Mouse (Mus musculus) layer of hippocampus, adult 18-20 months (tissue): ENCODE results near the gene Sema5a. TPM values are rescaled to one million over a fixed set of nuclear protein-coding genes. Genes with fewer than 3 reads are reported as not detected.

Experiments
- DNase-seq, 2 experiments: peaks; one replicate each; pipeline ENCODE4 v3.0.0; 2022; ENCODE audit warnings: low spot score in 2 of 2
- total RNA-seq, 2 experiments: library from RNA; stranded (reverse); gene quantifications; 2 replicates each; pipeline ENCODE4 v1.2.3; 2021

The Sema5a gene
- total RNA-seq, 2 experiments from 2014 or later: 74.6 to 77.7 TPM

GRCm38 (mm10) chr15:32536755-32537503 lies 292.3 kb downstream of the Sema5a start:
- DNase-seq: no peak

- DNase-seq: no peak
Measured at GRCm38 (mm10) chr15:32537504-32537792, 292.8 kb downstream of the Sema5a start.

- DNase-seq: no peak
Measured at GRCm38 (mm10) chr15:32538092-32538491, 293.5 kb downstream of the Sema5a start.

DNA sequence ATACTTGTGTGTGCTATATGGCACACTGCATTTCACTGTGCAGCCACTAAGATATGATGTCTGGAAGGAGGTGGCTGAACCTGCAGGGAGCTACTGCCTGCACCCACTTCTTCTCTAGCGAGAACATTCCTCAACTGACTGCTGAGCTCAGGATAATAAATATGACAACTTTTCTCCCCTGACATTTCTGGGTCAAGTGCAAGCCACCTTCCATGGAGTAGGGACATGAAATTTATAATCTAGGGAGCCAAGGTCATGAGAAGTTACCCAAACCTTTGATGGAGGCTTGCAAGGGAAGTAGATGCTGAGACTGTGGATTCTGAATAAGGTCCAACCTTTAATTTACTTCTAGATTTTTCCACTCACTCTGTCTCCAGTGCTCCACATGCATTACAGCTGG lies 298.1 kb downstream of the Sema5a start:
- DNase-seq: no peak

GRCm38 (mm10) chr15:32543181-32543580 lies 298.6 kb downstream of the Sema5a start:
- DNase-seq: no peak

DNA sequence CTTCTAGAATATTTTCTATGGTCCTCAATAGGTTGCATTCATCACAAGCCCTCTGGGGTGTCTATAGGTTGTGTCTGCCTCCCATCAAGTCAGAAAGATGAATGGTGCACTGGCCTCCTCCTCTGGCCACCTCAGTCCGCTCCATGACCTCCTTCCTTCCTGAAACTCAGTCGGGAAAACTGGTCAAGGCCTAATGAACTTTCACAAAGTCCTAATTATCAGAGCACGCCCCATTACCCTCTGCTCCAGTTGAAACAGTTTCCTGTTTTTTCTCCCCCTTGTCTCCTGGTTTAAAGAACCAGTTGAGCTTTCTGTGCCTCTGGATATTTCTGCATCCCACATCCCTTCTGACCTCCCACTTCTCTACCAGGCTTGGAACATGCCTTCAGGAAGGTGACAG lies 300.8 kb downstream of the Sema5a start:
- DNase-seq: no peak

- no peak for DNase-seq
Measured at GRCm38 (mm10) chr15:32546746-32547145, 302.1 kb downstream of the Sema5a start.

DNA sequence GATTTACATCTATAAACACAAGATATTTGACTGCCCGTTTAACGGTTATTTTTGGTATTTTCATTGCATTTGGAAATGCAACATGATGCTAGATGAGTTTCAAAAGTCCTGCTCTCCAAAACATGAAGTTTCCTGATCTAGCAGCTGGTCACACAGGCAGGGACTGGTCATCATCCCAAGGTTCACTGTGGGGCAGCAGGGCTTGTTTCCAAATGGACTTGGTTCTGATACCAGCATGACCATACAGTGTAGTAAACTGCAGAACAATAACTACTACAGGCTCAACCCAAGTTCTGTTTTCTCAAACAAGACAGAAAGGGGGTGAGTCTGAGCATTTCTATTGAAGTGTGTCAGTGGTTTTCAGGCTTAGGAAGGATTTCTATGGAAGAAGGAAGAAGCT lies 314.3 kb downstream of the Sema5a start:
- DNase-seq: no peak

GRCm38 (mm10) chr15:32562600-32562999 lies 318.0 kb downstream of the Sema5a start:
- DNase-seq: no peak

DNA sequence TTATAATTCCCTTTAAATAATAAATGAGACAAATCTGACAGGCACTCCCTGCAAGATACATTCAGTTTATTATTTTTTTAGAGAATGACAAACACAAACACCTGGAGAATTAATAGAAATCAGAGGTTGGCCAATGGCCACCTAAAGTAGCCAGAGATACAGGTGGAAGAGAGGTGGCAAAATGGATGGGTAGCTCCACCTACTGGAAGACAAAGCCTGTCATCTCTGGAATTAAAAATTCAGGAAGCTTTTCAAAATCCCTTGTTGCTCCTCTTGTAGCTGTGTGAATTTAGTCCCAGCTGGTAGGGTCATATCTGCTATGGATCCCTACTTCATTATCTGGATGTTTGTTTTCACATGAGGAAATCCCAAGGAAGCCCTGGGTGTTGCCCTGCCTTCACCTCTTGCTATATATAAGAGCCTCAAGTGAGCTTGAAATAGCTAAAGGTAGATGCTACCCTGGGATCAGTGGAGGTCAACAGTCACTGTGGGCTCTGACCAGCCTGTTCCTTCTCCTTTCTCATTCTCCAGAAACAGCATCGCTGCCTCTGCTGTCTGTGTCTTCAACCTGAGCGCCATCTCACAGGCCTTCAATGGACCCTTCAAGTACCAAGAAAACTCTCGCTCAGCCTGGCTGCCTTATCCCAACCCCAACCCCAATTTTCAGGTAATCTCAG lies 323.7 kb downstream of the Sema5a start:
- DNase-seq: peak in 1 of 2 experiments; percentile 31

DNA sequence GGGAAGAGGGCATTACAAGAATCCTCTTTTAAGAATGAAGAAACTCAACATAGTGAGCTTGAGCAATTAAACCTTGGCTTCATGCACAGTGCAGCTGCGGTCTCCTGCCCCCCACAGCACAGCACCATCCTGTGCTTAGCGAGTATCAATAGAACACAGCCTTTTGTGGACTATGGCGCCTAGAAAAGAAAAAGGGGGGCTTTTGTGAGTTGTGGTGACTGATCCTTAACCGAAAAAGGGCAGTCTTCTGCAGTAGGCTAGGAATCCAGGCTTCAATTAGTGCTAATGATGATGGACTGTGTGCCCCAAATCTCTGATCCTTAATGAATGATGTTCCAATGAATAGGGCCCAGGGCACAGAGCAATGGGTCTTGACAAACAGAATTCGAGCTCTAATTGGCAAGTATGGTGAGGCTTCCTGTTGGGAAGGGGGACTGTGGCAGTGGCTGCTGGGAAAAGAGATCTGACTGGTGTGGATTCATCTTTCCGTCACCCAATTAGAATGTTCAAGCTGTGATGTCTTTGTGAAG lies 324.3 kb downstream of the Sema5a start:
- DNase-seq: no peak

GRCm38 (mm10) chr15:32574327-32574726 lies 329.7 kb downstream of the Sema5a start:
- DNase-seq: peak in 1 of 2 experiments; percentile 30

- DNase-seq: no peak
Measured at GRCm38 (mm10) chr15:32575212-32575611, 330.6 kb downstream of the Sema5a start.

- DNase-seq: no peak
Measured at GRCm38 (mm10) chr15:32579351-32579750, 334.7 kb downstream of the Sema5a start.

DNA sequence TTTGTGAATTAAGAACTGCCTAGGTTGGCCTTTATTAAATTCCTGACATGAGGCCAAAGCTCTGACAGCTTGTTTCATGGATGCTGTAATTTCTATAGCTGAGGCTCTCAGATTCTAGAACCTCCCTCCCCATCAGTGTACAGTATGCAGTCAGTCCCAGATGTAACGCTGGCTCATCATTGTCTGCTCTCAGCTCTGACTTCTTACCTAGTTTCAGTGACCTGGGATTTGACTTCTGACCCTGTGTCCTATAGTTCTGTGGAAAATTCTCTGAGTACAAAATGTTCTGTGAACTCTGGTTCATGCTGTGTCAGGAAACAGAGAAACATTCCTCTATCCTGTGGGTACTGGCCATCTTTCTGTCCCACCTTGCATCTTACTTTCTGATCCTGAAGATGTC lies 346.0 kb downstream of the Sema5a start:
- no peak for DNase-seq

GRCm38 (mm10) chr15:32593746-32594145 lies 349.1 kb downstream of the Sema5a start:
- no peak for DNase-seq

- no peak for DNase-seq
Measured at GRCm38 (mm10) chr15:32596574-32596973, 352.0 kb downstream of the Sema5a start.

DNA sequence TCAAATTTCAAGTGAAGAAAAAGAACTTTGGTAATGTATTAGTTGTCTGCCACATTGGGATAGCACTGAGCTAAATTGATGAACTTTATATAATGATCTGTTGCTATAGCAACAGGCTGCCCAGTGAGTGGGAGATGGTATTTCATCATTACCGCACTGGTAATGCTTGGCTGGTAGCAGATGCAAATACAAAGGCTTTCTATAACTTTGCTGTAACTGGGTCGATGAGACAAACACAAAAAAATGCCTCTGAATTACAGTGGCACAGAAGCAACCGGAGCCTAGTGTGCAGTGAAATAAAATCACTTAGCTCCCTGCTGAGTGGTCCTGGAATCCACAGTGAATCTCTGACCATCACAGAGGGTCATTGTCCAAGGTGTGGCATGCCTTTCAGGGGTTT lies 352.6 kb downstream of the Sema5a start:
- peak; percentile 34 to 67 for DNase-seq

DNA sequence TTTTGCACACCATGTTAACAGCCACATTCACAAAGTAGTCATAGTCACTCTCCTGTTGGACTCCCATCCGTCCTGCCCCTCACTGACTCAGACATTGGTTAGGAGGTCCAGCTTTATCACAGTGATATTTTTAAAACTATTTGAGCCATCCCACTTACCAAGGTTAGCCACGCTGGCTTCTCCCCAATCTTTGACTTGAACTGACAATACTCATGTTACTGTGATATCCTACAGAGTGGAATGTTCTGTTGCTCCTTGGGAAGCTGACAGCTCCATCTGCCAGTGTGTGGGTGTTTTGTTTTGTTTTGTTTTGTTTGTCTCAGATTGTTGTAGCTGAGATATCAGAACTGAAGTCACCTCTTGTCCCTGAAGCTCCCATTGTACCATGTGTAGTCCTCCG lies 362.6 kb downstream of the Sema5a start:
- peak in 1 of 2 experiments; percentile 41 for DNase-seq

DNA sequence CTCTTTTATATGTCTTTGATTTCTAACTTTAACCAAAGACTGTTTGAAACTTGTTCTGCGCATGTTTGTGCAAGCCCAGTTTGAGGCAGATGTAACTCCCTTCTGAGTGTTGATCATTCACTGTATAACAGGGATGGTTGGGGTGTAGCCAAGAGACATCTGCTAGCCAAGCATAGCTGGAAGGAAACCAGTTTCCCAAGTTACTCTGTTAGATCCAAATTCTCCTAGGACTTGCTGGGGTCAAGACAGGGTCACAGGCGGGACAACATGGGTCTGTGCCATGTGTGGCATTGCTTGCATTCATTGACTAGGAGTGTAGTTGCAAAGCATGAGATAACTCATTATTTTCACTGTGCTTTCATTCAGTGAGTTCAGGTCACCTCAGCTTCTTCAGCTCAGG lies 366.2 kb downstream of the Sema5a start:
- no peak for DNase-seq

DNA sequence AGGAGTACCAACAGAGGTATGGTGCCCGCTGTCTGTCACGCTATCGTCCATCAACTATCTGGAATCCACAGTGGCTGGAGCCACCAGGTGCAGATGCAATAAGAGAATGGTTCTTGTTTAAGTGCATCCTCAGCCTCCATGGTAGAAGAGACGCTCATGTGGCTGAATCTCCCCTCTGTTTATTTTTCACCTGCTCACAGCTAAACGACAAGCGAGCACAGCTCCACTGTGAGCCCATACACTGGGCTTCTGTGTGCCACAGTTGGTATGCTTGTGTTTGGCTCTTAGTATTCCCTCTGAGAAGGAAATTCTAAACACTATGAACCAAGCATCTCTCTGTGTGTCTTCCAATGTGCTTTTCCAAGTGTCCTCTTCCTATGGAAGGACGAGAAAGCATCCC lies 366.6 kb downstream of the Sema5a start:
- DNase-seq: no peak

DNA sequence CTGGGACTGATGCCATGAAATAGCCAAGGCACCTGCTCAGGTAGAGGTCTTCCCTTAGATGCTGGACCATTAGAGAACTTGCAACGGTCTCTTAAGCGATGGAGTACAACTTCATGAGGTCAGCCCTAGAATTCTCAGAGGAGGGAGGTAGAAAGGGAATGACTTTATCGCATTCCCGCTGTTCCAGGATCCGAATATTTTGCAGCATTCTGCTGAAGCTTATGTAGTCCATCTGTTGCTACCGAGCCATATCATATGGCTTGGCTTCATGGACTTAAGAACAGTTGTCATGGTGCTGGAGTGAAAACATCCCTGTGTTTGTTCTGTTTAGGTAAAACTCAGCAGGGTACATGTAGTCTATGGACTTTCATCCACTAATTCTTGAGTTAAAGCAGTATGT lies 369.1 kb downstream of the Sema5a start:
- DNase-seq: peak in 1 of 2 experiments; percentile 39

DNA sequence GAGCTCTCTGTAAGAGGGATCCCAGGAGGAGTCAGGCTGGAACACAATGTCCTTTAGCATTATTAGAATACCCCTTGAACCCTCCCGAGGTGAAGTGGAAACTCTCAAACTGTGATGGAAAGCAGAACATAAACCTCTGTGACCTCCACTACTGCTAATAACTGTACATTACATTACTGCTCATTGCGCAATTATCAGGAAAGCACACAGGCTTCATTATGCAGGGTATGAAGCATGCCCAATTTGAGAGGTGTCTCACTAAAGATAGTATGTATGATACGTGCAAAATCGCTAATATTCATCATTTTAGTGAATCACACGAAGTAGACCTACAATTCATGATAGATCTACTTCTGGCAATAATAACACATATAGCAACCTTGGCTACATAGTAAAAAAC lies 371.2 kb downstream of the Sema5a start:
- DNase-seq: no peak
